Mouse (Mus musculus): ENCODE data around the gene Ugt1a5. TPM values are rescaled to one million over a fixed set of nuclear protein-coding genes. Genes with fewer than 3 reads are reported as not detected.
"Not testable (repeated sequence)": the region's sequence is repeated elsewhere in the genome, so short reads cannot be mapped to it uniquely, and the experiment has no call there.

Ugt1a5 gene
- total and polyA plus RNA-seq, 2 experiments from 2014 or later = not detected

DNA sequence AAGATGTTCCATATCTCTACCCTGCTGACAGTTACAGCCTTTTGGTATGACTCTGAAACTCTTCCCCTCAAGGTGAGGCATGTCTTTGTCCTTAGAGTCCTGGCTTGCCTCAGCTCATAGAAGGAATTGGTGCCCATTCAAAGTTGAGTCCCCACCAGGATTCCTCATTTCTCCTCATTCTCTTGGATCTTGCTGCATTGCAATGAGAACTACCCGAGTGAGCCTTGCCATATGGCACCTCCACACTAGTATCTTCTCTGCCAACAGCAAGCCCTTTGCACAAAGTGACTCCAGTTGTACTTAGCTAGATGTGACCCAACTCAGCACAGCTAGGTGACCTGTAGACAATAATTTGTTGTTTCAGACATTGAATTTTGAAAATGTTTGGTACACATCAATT lies 57.8 kb downstream of the Ugt1a5 start:
- DNase-seq (ENCODE audit: low spot score) (no peak), ATAC-seq (ENCODE audit: insufficient read depth, low read depth) (no peak)
- no peak overlapping the region for H3K4me3 ChIP-seq (ENCODE audit: low read depth, low read length)
- no peaks in the 10 kb centered on the region for H3K4me1 ChIP-seq (ENCODE audit: control insufficient read depth, insufficient read depth)
- H3K4me2 ChIP-seq (ENCODE audit: low read depth, low read length) = no peak overlapping the region
- peaks cover 33% of the 10 kb centered on the region for H3K9me3 ChIP-seq (replicated peaks; ENCODE audit: control insufficient read depth, low read length)
- no peak overlapping the region for H3K9ac ChIP-seq (replicated peaks; ENCODE audit: low read depth, low read length)
- no peaks in the 10 kb centered on the region for H3K27me3 ChIP-seq (ENCODE audit: control insufficient read depth, insufficient read depth, low read length)
- no peaks in the 10 kb centered on the region for H3K36me3 ChIP-seq (replicated peaks; ENCODE audit: control insufficient read depth, insufficient read depth, low read length)
- TF ChIP-seq EP300 (IDR thresholded peaks at IDR 0.05; ENCODE audit: low read depth) (no peak), CTCF (IDR thresholded peaks at IDR 0.05; ENCODE audit: low read depth) (no peak)
- 32% methylated on average over 1 of the region's 1 CpGs for WGBS
- no peak overlapping the region for H3K27ac ChIP-seq (ENCODE audit: low read depth)

DNA sequence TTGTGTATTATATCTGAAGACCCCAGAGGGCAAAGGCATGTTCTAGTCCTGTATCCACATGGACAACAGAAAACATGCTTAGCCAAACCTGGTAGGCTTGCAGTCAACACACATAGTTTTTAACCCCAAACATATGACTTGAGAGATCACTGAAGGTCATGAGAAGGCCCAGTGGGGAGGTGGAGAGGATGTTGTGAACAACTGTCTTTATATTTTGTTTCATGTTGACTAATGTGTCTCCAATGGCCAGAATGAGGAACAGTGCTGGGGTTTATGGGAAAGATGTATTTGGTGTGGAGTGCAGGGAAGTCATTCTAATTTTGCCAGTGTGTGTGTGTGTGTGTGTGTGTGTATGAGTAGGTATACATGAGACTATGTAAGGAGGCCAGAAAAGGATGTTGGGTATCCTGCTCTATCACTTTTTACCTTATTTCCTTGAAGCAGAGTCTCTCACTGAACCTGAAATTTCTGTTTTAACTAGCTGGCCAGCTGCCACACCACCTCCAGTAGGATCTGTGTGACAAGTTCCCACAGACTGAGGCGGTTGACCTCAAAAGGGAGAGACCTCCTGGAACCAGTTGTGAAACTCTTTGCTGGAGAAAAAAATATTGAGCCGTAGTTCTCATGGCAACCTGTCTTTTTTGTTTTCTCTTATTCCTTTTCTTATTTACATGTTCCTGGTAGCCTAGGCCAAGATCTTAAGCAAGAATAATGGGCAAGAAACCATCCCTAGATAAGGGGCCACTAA lies 58.4 kb downstream of the Ugt1a5 start:
- no peaks in the 10 kb centered on the region for H3K36me3 ChIP-seq (replicated peaks; ENCODE audit: control insufficient read depth, insufficient read depth, low read length)
- peaks cover 38% of the 10 kb centered on the region for H3K9me3 ChIP-seq (replicated peaks; ENCODE audit: control insufficient read depth, low read length)
- whole genome bisulfite sequencing = 56% methylated on average over 2 of the region's 2 CpGs
- H3K4me3 ChIP-seq (ENCODE audit: low read depth, low read length) = no peak overlapping the region
- H3K27me3 ChIP-seq (ENCODE audit: control insufficient read depth, insufficient read depth, low read length) = no peaks in the 10 kb centered on the region
- no peak for DNase-seq (ENCODE audit: low spot score)
- no peak overlapping the region for H3K27ac ChIP-seq (ENCODE audit: low read depth)
- no peak for TF ChIP-seq EP300 (IDR thresholded peaks at IDR 0.05; ENCODE audit: low read depth)
- no peak for TF ChIP-seq CTCF (IDR thresholded peaks at IDR 0.05; ENCODE audit: low read depth)
- no peak overlapping the region for H3K4me2 ChIP-seq (ENCODE audit: low read depth, low read length)
- no peak overlapping the region for H3K9ac ChIP-seq (replicated peaks; ENCODE audit: low read depth, low read length)
- ATAC-seq (ENCODE audit: insufficient read depth, low read depth) = no peak
- no peaks in the 10 kb centered on the region for H3K4me1 ChIP-seq (ENCODE audit: control insufficient read depth, insufficient read depth)

DNA sequence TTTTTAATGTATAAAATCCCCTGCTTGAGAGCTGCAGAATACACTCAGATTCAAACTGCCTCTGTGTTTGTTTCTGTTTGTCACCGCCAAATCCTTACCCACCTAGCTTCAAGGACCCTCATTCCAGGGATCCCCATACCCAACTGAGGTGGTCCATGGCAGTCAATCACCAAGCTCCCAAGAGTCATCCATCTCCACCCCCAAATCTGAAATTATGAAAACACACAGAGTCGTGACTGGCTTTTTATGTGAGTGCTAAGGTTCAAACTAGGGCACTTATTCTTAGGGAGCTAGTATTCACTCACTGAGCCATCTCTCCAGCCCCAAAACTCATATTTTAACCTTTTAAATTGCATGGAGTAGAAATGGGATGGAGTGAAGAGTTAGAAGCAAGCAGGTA lies 59.5 kb downstream of the Ugt1a5 start:
- H3K27ac ChIP-seq (ENCODE audit: low read depth); H3K27me3 ChIP-seq (ENCODE audit: control insufficient read depth, insufficient read depth, low read length); H3K4me3 ChIP-seq (ENCODE audit: low read depth, low read length); H3K36me3 ChIP-seq (replicated peaks; ENCODE audit: control insufficient read depth, insufficient read depth, low read length); ATAC-seq (ENCODE audit: insufficient read depth, low read depth); H3K4me1 ChIP-seq (ENCODE audit: control insufficient read depth, insufficient read depth); H3K9ac ChIP-seq (replicated peaks; ENCODE audit: low read depth, low read length); H3K4me2 ChIP-seq (ENCODE audit: low read depth, low read length); DNase-seq (ENCODE audit: low spot score): not testable (repeated sequence)
- peaks cover 49% of the 10 kb centered on the region for H3K9me3 ChIP-seq (replicated peaks; ENCODE audit: control insufficient read depth, low read length)
- WGBS = 24% methylated on average over 2 of the region's 2 CpGs

DNA sequence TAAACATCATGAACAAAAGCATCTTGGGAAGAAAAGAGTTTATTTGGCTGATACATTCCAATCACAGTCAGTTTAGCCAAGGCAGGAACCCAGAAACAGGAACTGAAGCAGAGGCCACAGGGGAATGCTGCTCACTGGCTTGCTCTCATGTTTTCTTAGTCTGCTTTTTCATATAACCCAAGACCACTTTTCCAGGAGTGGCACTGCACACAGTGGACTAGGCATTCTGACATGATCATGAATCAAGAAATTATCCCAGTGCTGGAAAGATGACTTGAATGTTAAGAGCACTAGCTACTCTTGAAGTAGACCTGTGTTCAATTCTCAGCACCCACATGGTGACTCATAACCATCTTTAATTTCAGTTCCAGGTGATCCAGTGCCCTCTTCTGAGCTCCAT lies 59.9 kb downstream of the Ugt1a5 start:
- TF ChIP-seq EP300 (IDR thresholded peaks at IDR 0.05; ENCODE audit: low read depth) (no peak), CTCF (IDR thresholded peaks at IDR 0.05; ENCODE audit: low read depth) (no peak)
- Histone ChIP-seq H3K9ac (replicated peaks; ENCODE audit: low read depth, low read length) (no peak overlapping the region), H3K4me3 (ENCODE audit: low read depth, low read length) (no peak overlapping the region), H3K36me3 (replicated peaks; ENCODE audit: control insufficient read depth, insufficient read depth, low read length) (no peaks in the 10 kb centered on the region), H3K4me1 (ENCODE audit: control insufficient read depth, insufficient read depth) (no peaks in the 10 kb centered on the region), H3K4me2 (ENCODE audit: low read depth, low read length) (no peak overlapping the region), H3K27ac (ENCODE audit: low read depth) (no peak overlapping the region), H3K27me3 (ENCODE audit: control insufficient read depth, insufficient read depth, low read length) (no peaks in the 10 kb centered on the region), H3K9me3 (replicated peaks; ENCODE audit: control insufficient read depth, low read length) (peaks cover 53% of the 10 kb centered on the region)
- ATAC-seq (ENCODE audit: insufficient read depth, low read depth) = no peak
- no peak for DNase-seq (ENCODE audit: low spot score)

DNA sequence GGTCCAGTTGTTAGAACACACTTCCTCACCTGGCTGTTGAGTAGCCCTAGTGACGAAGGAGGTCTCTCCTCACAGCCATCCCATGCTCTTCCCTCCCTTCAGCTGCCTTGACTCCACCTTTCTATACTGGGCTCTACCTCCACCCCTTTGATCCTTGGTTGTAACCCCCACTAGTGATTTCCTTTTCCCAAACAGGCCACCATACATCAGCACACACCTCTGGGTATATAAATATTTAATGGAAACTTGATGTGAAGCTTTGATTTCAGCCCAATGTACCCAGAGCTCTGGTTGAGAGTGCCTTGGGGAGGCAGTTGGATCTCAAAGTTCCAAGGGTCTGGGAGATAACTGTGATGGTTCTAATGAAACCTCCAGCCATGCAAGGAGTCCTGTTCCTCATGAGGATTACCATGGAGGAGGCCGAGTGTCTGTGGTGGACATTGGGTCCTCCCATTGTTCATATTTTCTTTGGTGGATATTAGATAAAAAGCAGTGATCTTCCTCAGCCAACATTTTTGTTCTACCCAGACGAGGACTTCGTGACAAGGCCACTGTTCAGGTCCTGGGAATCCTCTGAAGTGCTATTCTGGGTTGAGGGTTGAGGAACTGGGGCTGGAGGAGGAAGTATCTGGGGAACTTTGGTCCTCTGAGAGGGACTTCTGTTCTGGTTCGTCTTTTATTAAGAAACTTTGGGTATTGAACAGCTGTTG lies 61.0 kb downstream of the Ugt1a5 start, which contains the start of gene Mroh2a:
Mroh2a (plus strand) TSS at position 317 of the 710 bp plus-strand sequence.
- no peak within 1 kb of the TSS for H3K4me3 ChIP-seq (ENCODE audit: low read depth, low read length)
- 42% methylated on average over 5 of the region's 5 CpGs for whole genome bisulfite sequencing
- ATAC-seq (ENCODE audit: insufficient read depth, low read depth) (no peak), DNase-seq (ENCODE audit: low spot score) (no peak)
- H3K4me1 ChIP-seq (ENCODE audit: control insufficient read depth, insufficient read depth) = no peaks in the 10 kb centered on the region
- peaks cover 64% of the 10 kb centered on the region for H3K9me3 ChIP-seq (replicated peaks; ENCODE audit: control insufficient read depth, low read length)
- H3K9ac ChIP-seq (replicated peaks; ENCODE audit: low read depth, low read length) = no peak within 1 kb of the TSS
- no peak within 1 kb of the TSS for H3K4me2 ChIP-seq (ENCODE audit: low read depth, low read length)
- H3K36me3 ChIP-seq (replicated peaks; ENCODE audit: control insufficient read depth, insufficient read depth, low read length) = no peaks in the 10 kb centered on the region
- no peaks in the 10 kb centered on the region for H3K27me3 ChIP-seq (ENCODE audit: control insufficient read depth, insufficient read depth, low read length)
- TF ChIP-seq CTCF (IDR thresholded peaks at IDR 0.05; ENCODE audit: low read depth) (no peak), EP300 (IDR thresholded peaks at IDR 0.05; ENCODE audit: low read depth) (no peak)
- H3K27ac ChIP-seq (ENCODE audit: low read depth) = no peak within 1 kb of the TSS

All from heart, postnatal 0 days (tissue).